Mouse (Mus musculus) midbrain, embryonic 10.5 days (tissue): ENCODE measurements around the gene Kansl1. TPM values are rescaled to one million over a fixed set of nuclear protein-coding genes. Genes with fewer than 3 reads are reported as not detected.

Experiments
- DNase-seq: peaks from one replicate; pipeline ENCODE4 v3.0.0-alpha.2; 2017; ENCODE audit warnings: low spot score
- H3K27ac ChIP-seq: fragments of 300-500 bp; sonication (generic); replicated peaks from 2 replicates; pipeline ENCODE4 v1.5.1; 2016; ENCODE audit warnings: mild to moderate bottlenecking
- H3K27me3 ChIP-seq: fragments of 300-500 bp; sonication (generic); 2 replicates; pipeline ENCODE4 v1.6.1; 2016; ENCODE audit warnings: low read depth, mild to moderate bottlenecking; ENCODE audit not compliant: poor library complexity, severe bottlenecking
- H3K36me3 ChIP-seq: fragments of 300-500 bp; sonication (generic); 2 replicates; pipeline ENCODE4 v1.6.1; 2016; ENCODE audit warnings: mild to moderate bottlenecking, moderate library complexity
- H3K4me1 ChIP-seq: fragments of 300-500 bp; sonication (generic); 2 replicates; pipeline ENCODE4 v1.6.1; 2016
- H3K4me3 ChIP-seq: fragments of 300-500 bp; sonication (generic); 2 replicates; pipeline ENCODE4 v1.5.1; 2016; ENCODE audit warnings: mild to moderate bottlenecking, moderate library complexity
- H3K9me3 ChIP-seq: fragments of 300-500 bp; sonication (generic); replicated peaks from 2 replicates; pipeline ENCODE4 v1.6.1; 2016; ENCODE audit warnings: mild to moderate bottlenecking
- WGBS: fragments of 180-500 bp; shearing (Covaris S2); methylation state at CpG from one replicate; pipeline ENCODE4 v1.1.7; 2016; 5-methylcytosine and 5-hydroxymethylcytosine counted together
- polyA plus RNA-seq: library from polyadenylated mRNA; unstranded; fragments of >200 nt; fragmentation: Nextera tagmentation; extraction: Ambion mirVana; gene quantifications from 2 replicates; pipeline ENCODE4 v1.2.1, GENCODE M21; 2016

Gene Kansl1
- polyA plus RNA-seq, 1 experiment from 2014 or later = 24.5 TPM

DNA sequence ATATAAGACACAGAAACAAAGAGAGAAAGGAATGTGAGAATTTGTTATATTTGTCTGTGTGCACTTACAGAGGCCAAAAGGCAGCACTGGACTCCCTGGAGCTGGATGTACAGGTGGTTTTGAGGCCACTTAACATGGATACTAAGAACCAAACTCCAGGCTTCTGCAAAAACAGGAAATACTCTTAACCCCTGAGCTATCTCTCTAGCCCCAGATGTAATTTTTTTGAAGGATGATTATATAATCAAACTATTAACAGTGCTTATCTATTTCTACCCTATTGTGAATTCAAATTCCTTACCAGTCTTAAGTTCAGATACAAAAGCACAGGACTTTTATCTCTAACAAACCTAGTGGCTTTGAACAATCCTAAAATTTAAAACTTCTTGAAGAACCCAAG lies 32.9 kb downstream of the Kansl1 start:
- Histone ChIP-seq H3K4me3 (no peak overlapping the region), H3K9me3 (no peaks in the 10 kb centered on the region), H3K4me1 (peaks cover 23% of the 10 kb centered on the region), H3K36me3 (peaks cover 3% of the 10 kb centered on the region), H3K27me3 (no peaks in the 10 kb centered on the region), H3K27ac (no peak overlapping the region)
- no peak for DNase-seq

DNA sequence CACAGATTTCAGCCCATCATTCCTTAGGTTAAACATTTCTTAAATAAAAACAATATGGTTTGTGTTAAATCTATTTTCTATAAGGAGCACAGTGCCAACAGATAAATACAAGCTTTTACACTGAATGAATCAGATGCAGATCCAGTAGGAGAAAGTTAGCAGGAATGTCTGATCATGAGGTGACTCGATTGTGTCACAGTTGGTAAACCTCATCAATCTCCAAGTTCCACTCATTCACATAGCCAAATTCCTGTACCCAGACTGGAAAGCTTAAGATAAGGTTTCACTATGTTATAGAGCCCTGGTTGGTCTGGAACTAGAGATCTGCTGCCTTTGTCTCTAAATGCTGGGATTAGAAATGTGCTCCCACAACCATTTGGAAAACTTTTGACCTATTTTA lies 33.5 kb downstream of the Kansl1 start:
- H3K9me3 ChIP-seq = no peaks in the 10 kb centered on the region
- peaks cover 23% of the 10 kb centered on the region for H3K4me1 ChIP-seq
- peaks cover 9% of the 10 kb centered on the region for H3K36me3 ChIP-seq
- H3K27ac ChIP-seq = no peak overlapping the region
- no peak for DNase-seq
- WGBS = 89% methylated on average over 1 of the region's 1 CpGs
- H3K4me3 ChIP-seq = no peak overlapping the region
- H3K27me3 ChIP-seq = no peaks in the 10 kb centered on the region

DNA sequence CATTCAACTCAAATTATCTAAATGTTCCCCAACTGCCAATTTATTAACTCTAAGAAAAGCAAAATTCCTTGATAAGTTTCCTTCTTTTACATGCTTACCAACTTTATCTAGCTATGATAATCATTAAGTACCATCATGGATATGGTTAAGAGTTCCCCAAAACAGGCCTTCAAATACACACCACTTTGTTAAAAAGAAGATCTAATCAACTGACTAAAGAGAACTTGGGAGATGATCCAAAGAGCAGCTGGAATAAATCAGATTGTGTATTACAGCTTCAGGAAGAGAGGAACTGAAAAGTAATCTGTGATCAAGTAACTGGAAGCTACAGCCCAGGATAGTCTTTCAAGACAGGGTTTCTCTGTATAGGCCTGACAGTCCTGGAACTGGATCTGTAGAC lies 36.4 kb downstream of the Kansl1 start:
- Histone ChIP-seq H3K9me3 (no peaks in the 10 kb centered on the region), H3K36me3 (peaks cover 20% of the 10 kb centered on the region), H3K4me3 (no peak overlapping the region), H3K4me1 (peaks cover 7% of the 10 kb centered on the region), H3K27ac (no peak overlapping the region), H3K27me3 (no peaks in the 10 kb centered on the region)
- DNase-seq = no peak

DNA sequence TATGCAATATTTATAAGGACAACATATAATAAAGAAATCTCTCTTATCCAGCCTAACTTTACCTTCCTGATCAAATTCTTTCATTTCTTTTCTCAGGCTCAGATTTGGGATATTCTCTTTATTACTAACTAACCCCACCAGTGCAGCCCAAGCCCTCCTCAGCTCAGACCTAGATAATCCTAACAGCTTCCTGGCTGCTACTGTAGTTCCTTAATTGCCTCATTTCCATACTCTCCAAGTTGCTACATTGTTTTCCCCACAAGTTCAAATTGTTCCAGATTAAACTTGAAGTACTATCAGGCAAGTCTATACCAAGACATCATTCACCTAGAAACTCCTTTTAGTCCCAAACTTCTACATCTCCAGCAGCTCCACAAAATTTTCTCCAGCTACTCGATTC lies 36.9 kb downstream of the Kansl1 start:
- H3K27me3 ChIP-seq = no peaks in the 10 kb centered on the region
- WGBS = 94% methylated on average over 1 of the region's 1 CpGs
- no peak for DNase-seq
- H3K4me3 ChIP-seq = no peak overlapping the region
- no peak overlapping the region for H3K27ac ChIP-seq
- no peaks in the 10 kb centered on the region for H3K9me3 ChIP-seq
- peaks cover 20% of the 10 kb centered on the region for H3K36me3 ChIP-seq
- H3K4me1 ChIP-seq = peaks cover 4% of the 10 kb centered on the region; the same call in 1 of the 2 replicates

DNA sequence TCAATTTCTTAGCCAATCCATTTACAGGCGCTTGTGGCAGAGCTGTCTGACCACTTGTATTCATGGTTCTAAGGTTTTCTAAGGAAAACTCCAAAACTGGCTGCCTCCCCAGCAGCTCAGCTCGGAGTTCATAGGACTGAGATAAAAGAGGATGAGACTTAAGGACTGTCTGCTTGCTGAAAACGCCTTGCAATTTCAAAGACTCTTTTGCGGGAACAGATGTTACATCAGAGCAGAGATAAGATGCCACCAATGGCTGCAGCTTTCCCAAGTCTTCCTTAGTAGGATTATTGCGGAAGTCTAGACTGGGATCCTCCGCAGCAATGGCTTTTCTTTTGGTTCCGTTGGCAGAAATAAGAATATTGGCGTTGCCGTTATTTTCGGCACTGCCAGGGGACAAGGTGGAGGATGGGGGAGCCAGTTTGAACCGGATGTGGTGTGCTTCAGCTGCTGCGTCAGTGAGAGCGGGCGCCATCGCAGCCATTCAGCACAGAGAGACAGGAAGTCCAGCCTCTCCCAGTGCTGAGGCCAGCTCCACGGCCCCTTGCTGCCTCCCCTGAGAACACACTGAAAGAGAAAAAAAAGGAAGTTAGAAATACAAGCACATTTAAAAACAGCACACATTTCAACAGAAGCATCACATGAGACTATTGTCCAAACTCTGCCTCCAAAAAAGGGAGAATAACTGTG lies 43.8 kb downstream of the Kansl1 start:
- WGBS = 91% methylated on average over 16 of the region's 16 CpGs
- no peak overlapping the region for H3K27ac ChIP-seq
- H3K36me3 ChIP-seq = peaks cover 63% of the 10 kb centered on the region
- H3K4me3 ChIP-seq = no peak overlapping the region
- no peaks in the 10 kb centered on the region for H3K4me1 ChIP-seq
- H3K27me3 ChIP-seq = no peaks in the 10 kb centered on the region
- DNase-seq = no peak
- no peaks in the 10 kb centered on the region for H3K9me3 ChIP-seq

DNA sequence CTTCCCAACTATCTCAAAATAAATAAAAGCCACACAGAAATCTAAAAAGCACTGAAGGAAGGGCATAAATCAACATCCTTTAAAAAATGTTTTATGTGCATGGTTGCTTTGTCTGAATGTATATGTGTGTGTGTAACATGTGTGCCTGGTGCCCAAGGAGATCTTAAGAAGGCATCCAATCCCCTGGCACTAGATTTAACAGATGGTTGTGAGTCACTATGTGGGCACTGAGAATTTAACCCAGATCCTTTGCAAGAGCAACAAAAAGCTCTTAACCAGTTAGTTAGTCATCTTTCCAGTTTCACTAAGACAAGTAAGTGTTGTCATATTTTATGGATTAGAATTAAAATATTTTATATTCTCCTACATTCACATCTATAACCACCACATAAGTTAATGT lies 56.4 kb downstream of the Kansl1 start:
- H3K27me3 ChIP-seq = no peaks in the 10 kb centered on the region
- H3K9me3 ChIP-seq = no peaks in the 10 kb centered on the region
- peaks cover 67% of the 10 kb centered on the region for H3K36me3 ChIP-seq
- H3K4me1 ChIP-seq = no peaks in the 10 kb centered on the region
- no peak overlapping the region for H3K4me3 ChIP-seq
- no peak for DNase-seq
- no peak overlapping the region for H3K27ac ChIP-seq

DNA sequence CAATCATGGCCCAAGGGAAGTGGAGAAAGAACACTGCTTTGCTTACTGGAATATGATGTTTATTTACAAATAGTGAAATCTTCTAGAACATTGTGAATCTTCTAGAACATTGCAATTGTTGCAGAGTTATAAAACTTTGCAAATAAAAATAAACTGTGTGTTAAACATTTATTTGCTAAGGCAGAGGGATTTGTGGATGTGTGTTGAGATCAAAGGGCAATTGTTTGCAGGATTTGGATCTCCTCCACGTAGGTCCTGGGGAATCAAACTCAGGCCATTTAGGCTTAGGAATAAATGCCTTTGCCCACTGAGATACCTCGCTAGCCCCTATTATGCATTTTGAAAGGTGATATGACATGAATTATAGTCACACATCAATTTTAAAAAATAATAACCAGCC lies 61.3 kb downstream of the Kansl1 start:
- peaks cover 79% of the 10 kb centered on the region for H3K36me3 ChIP-seq
- H3K27me3 ChIP-seq = no peaks in the 10 kb centered on the region
- H3K27ac ChIP-seq = no peak overlapping the region
- DNase-seq = no peak
- H3K4me1 ChIP-seq = no peaks in the 10 kb centered on the region
- no peaks in the 10 kb centered on the region for H3K9me3 ChIP-seq
- H3K4me3 ChIP-seq = no peak overlapping the region
- 76% methylated on average over 2 of the region's 2 CpGs for WGBS

DNA sequence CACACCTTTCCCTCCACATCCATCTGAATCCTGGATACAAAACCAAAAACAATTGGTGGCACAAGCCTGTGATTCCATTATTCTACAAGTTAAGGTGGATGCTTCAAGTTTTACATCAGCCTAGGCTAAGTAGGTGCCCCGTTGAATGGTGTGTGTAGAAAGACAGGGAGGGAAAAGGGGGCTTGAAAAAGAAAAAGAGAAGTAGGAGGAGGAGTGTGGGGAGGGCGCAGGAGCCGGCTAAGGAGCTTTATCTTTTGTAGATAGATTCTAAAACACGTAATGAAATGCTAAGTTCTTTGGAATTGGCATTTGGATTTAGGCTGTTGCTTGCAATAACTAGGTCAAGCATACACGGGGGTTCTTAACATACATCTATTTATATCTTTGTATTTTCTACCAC lies 67.7 kb downstream of the Kansl1 start:
- Histone ChIP-seq H3K27ac (no peak overlapping the region), H3K36me3 (peaks cover 59% of the 10 kb centered on the region), H3K4me1 (no peaks in the 10 kb centered on the region; the same call in 1 of the 2 replicates), H3K9me3 (no peaks in the 10 kb centered on the region), H3K27me3 (no peaks in the 10 kb centered on the region), H3K4me3 (no peak overlapping the region)
- WGBS = 75% methylated on average over 5 of the region's 5 CpGs
- no peak for DNase-seq

DNA sequence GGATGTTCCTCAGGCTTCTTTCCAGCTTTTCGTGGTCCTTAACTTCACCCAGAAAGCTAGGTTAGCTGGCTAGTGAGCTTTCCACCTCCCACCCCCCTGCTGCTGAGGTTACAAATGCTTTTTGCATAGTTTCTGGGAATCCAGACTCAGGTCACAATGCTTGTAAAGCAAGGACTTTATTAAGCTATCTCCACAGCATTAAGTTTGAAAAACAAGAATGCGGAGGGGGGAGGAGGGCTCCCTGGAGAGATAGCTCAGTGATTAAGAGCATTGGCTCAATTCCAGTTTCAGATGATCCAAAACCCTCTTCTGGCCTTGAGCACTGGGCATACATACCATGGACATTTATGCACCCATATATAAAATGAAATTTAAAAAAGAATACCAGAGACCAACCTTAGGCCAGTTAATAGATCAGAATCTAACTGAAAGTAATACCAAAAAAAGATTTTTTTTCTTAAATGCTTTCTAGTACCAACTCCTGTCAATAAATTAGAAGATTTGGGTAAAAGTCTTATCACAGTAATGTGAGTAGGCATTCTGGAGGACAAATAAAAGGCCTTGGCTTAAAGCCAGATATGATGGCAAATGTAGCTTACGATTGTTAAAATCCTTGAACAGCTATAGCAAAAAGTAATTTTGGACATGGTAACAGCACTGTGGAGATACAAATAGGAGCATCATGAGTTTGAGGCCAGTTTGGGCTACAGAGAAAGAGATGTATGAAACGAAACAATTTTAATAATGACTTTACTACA lies 69.0 kb downstream of the Kansl1 start:
- WGBS = 78% methylated on average over 4 of the region's 4 CpGs
- no peak for DNase-seq
- Histone ChIP-seq H3K4me1 (no peaks in the 10 kb centered on the region; the same call in 1 of the 2 replicates), H3K27ac (no peak overlapping the region), H3K27me3 (no peaks in the 10 kb centered on the region), H3K9me3 (no peaks in the 10 kb centered on the region), H3K36me3 (peaks cover 59% of the 10 kb centered on the region), H3K4me3 (no peak overlapping the region)

DNA sequence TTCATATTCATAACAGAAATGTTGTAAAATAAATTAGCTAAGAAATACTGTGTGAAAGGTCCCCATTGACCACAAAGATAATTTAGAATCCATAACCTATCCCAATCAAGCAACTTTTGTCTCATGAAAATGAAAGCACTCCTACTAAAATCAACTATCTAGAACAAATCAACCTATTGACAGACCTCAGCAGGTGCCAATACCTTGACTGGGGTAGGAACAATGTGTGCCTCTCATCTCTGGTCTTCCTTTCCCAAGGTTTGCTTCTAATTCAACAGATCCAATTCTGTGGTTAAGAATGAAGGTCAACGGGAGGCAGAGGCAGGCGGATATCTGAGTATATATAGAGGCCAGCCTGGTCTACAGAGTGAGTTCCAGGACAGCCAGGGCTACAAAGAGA lies 73.0 kb downstream of the Kansl1 start:
- peaks cover 50% of the 10 kb centered on the region for H3K36me3 ChIP-seq
- 98% methylated on average over 2 of the region's 2 CpGs for WGBS

DNA sequence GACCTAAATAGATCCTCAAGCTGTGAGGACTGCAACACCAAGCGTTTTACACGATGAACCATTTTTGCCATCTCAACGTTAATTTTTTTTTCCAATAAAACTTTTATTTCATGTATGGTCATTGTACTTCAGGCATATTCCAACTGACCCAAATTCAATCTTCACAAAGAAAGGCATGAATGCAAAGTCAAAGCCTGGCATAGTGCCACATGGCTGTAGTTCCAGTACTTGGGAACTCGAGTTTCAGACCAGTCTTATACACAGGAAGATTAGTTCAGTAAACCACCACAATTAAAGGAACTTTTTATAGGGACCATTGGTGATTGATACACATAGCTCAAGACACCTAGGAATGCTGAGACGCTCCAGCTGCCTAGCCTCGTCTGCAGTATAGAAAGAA lies 75.5 kb downstream of the Kansl1 start:
- no peak for DNase-seq
- peaks cover 41% of the 10 kb centered on the region for H3K36me3 ChIP-seq
- H3K4me1 ChIP-seq = no peaks in the 10 kb centered on the region
- H3K27ac ChIP-seq = no peak overlapping the region
- H3K4me3 ChIP-seq = no peak overlapping the region
- 92% methylated on average over 6 of the region's 6 CpGs for WGBS
- no peaks in the 10 kb centered on the region for H3K9me3 ChIP-seq
- no peaks in the 10 kb centered on the region for H3K27me3 ChIP-seq

More for the DNA sequence above, 73.0 kb downstream of the Kansl1 start:
- Histone ChIP-seq H3K9me3 (no peaks in the 10 kb centered on the region), H3K27me3 (no peaks in the 10 kb centered on the region), H3K4me1 (no peaks in the 10 kb centered on the region), H3K4me3 (no peak overlapping the region), H3K27ac (no peak overlapping the region)
- no peak for DNase-seq

DNA sequence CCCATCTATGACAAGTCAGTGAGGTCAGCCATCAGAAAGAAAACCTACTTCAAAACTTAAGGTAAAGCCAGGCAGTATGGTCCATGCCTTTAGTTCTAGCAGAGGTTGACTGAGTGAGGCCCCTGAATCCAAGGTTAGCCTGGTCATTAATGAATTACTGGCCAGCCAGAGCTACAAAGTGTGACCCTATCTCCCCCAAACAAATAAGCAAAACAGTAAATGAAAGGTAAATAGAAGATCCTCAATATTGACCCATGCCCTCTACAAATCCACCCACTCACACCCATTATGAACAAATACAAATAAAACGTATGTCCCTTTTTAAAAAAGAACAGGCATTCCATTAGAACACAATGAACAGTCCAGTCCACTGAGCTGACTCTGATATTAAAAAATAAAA lies 76.5 kb downstream of the Kansl1 start:
- Histone ChIP-seq H3K4me1 (no peaks in the 10 kb centered on the region), H3K36me3 (peaks cover 32% of the 10 kb centered on the region), H3K27ac (no peak overlapping the region), H3K9me3 (no peaks in the 10 kb centered on the region), H3K4me3 (no peak overlapping the region), H3K27me3 (no peaks in the 10 kb centered on the region)
- WGBS = 85% methylated on average over 1 of the region's 1 CpGs
- no peak for DNase-seq

DNA sequence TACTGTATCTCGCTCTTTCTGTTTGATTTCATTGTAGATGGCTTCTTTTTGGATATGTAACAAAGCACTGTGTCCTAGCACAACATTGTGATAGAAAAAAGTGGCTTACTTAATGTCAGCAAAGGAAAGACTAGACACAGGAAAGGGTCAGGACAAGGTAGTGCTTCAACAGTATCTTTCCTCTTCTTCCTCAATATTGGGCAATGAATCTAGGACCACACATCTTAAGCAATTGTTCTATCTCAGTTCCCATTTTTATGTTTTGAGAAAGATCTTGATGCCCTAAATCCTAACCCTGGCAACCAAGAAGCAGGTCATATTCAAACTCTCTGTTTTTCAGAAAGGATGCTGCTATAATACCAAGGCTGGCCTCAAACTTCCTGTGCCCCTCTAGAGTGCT lies 81.4 kb downstream of the Kansl1 start:
- DNase-seq = no peak
- Histone ChIP-seq H3K4me1 (no peaks in the 10 kb centered on the region), H3K9me3 (no peaks in the 10 kb centered on the region), H3K4me3 (no peak overlapping the region), H3K36me3 (0 out of 2 replicates have a peak, but pooled peaks cover 5% of the 10 kb centered on the region), H3K27me3 (no peaks in the 10 kb centered on the region), H3K27ac (no peak overlapping the region)
- WGBS = 96% methylated on average over 1 of the region's 1 CpGs
